Mouse (Mus musculus): ENCODE measurements around the gene Atp6v1b1.

Gene Atp6v1b1

GRCm38 (mm10) chr6:83715461-83716196, 27.2 kb upstream of the Atp6v1b1 start:
- DNase-seq (ENCODE audit: low spot score), result no peak

DNA sequence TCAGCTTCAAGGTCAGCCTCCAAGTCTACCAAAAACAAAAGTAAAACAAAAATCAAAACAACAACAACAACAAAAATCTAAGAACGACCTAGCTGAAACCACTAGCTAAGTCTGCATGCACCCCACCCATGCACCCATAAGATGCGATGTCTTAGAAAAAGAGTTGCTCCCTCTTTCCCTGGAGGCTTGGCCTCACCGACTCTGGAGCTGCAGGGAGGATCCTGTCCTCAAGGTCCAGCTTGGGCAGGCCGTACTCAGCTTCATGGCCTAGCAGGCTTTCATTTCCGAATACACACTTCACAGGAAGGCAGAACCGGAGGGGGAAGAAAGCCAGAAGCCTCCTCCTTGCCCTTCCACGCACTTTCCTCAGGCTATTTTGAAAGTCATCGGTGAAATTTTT, 25.8 kb upstream of the Atp6v1b1 start:
- no peak for DNase-seq (ENCODE audit: low spot score)

- peak; percentile 54 for DNase-seq (ENCODE audit: low spot score)
Observed at GRCm38 (mm10) chr6:83722526-83722925, 20.3 kb upstream of the Atp6v1b1 start.

- DNase-seq (ENCODE audit: low spot score), result no peak
Observed at GRCm38 (mm10) chr6:83727178-83727577, 15.6 kb upstream of the Atp6v1b1 start.

DNA sequence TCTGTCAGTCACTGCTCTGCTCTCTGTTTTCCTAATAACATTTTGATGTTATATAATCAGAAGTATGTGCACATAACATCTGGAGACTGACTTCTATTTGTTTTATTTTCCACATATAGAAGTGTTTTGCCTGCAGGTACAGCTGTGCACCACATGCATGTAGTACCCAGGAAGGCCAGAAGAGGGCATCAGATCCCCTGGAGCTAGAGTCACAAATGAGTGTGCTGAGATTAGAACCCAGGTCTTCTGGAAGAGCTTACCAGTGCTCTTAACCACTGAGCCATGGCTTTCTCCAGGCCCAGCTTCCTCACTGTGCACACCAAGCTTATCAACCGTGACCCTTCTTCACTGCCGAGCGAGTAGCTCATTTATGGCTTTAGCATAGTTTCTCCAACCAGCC, 14.3 kb upstream of the Atp6v1b1 start:
- DNase-seq (ENCODE audit: low spot score), result no peak

DNA sequence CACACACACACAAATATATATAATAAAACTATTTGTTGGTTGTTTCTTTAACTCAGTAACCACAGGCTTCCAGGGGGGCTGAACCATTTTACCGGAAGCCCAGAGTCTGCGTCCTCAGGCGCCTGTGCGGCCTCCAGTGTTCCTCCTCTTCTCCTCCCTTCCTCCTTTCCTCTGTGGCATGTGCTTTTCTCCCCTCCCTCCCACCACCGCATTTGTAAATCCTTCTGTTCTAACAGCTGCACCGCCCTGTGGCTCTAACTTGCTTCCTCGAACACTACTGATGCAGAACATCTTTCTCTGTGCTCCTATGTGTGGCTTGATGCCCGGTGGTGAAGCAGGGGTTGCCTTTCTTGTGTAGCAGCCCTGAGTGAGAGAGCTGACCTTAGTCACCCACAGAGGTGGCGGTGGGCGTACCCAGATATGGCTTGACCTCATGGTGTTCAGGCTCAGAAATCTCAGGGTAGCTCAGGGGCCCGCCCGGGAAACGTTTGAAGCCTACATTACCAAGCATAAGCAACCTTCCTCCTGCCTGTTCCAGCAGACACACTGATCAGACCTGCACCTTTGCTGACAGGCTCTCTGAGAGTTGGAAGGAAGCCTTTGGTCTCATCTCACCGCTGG, 13.3 kb upstream of the Atp6v1b1 start:
- no peak for DNase-seq (ENCODE audit: low spot score)

DNA sequence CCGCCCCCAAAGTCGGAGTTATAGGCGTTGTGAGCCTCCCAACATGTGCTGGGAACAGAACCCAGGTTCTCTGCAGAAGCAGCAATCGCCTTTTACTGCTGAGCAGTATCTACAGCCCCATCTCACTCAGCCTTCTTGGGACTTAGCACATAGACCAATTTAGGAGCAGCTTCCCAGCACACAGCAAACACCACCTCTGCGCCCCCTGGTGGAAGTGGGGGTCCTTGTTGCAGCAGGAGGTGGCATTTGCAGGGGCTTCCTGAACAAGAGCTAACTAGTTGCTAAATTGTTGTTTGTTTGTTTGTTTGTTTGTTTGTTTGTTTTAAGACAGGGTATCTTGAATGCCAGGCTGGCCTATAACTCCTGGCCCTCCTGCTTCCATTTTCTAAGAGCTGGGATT, 11.7 kb upstream of the Atp6v1b1 start:
- DNase-seq (ENCODE audit: low spot score), result peak; percentile 79

GRCm38 (mm10) chr6:83737311-83737710, 5.5 kb upstream of the Atp6v1b1 start:
- DNase-seq (ENCODE audit: low spot score), result no peak

- no peak for DNase-seq (ENCODE audit: low spot score)
Observed at GRCm38 (mm10) chr6:83738596-83738995, 4.2 kb upstream of the Atp6v1b1 start.

DNA sequence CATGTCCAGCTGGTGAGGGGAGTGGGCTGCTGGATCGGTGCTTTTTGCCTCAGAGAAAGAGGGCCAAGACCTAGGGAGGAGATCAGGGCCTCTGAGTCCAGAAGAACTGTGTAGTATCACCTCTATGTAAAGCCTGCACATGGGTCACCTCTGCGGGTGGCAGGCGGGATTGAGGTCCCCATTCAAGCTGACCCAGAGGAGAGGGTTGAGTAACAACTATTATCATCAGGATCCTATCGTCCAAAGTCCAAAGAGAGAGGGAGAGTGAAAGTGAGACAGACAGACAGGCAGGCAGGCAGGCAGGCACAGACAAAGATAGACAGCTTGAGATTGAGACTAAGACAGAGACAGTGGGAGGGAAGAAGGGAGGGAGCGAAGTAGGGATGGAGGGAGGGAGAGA, 422 bp downstream of the Atp6v1b1 start:
- no peak for DNase-seq (ENCODE audit: low spot score)

GRCm38 (mm10) chr6:83744126-83744525, 1.3 kb downstream of the Atp6v1b1 start:
- no peak for DNase-seq (ENCODE audit: low spot score)

- DNase-seq (ENCODE audit: low spot score), result no peak
Observed at GRCm38 (mm10) chr6:83744557-83744956, 1.8 kb downstream of the Atp6v1b1 start.

DNA sequence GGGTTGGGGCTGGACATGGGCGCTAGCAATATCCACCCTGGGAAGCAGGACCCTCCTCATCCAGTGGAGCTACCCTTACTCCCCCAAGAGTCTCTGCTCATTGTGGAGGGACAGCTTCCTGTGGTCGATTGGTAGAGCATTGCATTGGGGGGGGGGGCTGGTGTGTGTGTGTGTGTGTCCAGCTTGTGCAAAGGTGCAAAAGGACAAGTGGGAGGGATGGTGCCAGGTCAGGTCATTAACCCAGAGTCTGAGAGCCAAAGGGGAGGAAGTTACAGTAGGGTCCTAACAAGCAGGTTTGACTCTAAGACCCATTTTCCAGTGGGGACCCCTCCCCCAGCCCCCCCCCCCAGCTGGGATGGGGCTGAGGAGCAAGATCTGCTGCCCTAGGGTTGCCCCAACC, 2.7 kb downstream of the Atp6v1b1 start:
- DNase-seq (ENCODE audit: low spot score), result no peak

DNA sequence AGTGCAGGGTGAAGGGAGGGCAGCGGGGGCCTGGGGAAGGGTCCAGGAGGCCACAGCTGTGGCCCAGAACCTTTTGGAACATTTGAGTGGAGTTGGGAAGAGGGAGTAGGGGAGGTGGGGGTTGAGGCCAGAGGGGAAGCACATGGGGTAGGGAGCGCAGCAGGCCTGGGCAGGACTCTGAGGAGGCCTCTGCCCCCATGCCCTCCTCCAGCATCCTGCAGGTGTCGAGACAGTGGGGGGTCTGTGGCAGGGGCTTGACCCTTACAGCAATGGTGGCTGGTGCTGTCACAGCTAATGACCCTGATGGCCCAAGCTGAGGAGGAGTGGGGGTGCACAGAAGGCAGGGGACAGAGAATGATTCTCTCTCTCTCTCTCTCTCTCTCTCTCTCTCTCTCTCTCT, 6.5 kb downstream of the Atp6v1b1 start:
- DNase-seq (ENCODE audit: low spot score), result no peak

DNA sequence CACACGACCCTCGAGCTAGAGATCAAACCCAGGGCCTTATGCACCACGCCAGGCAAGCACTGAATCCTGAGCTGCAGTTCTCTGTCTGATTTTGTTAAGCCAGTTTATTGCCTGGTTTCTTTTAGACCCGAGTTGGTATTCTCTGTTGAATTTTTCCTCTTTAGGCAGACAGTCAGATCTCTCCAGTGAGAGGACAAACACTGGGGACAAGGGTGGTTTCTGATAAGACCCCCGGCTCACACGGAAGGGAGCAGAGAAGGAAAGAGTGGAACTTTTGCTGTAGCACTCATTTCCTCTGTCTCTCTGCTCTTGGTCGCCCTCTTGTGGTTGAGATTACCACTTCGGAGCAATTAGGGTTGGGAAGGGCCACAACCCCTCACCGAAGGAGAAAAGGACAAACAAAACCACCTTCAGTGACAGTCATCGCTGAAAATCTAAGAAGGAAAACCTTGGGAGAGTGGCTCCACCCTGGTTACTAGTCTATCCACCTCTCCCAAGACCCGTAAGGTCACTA, 7.4 kb downstream of the Atp6v1b1 start:
- peak; percentile 54 for DNase-seq (ENCODE audit: low spot score)

DNA sequence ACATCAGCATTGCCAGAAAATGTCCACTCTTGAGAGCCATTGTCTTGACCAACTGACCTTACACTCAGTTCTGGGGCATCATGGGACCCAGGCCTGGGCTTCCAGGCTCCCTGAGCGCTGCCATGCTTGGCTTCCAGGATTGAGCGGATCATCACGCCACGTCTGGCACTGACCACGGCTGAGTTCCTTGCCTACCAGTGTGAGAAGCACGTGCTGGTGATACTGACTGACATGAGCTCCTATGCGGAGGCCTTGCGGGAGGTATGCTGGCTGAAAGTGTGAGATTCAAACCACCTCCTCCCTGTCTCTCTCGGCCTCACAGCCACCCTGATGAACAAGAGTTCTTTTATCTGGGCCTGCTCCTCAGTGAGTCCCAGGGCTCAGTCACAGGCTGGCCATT, 13.3 kb downstream of the Atp6v1b1 start:
- DNase-seq (ENCODE audit: low spot score), result no peak

DNA sequence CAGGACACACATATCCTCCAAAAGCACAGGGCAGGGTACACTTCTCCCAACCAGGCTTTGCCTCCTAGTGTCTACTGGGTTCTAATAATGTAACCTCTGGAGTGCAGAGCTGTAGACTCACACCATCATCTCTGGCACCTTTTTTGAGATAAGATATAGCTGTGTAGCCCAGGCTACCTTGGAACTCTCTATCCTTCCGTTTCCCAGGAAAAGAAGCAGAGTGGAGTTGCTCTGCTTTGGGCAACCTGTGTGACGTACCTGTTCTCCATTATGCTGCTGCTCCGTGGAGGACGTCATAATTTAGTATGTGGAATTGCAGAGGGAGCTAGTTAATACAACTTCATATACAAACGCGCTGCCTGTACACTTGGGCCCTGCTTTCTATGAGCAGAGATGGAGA, 19.6 kb downstream of the Atp6v1b1 start, which contains the start of gene Ankrd53:
Gene Ankrd53 (plus strand): TSS at position 301 of the 400 bp plus-strand sequence.
- no peak for DNase-seq (ENCODE audit: low spot score)

DNA sequence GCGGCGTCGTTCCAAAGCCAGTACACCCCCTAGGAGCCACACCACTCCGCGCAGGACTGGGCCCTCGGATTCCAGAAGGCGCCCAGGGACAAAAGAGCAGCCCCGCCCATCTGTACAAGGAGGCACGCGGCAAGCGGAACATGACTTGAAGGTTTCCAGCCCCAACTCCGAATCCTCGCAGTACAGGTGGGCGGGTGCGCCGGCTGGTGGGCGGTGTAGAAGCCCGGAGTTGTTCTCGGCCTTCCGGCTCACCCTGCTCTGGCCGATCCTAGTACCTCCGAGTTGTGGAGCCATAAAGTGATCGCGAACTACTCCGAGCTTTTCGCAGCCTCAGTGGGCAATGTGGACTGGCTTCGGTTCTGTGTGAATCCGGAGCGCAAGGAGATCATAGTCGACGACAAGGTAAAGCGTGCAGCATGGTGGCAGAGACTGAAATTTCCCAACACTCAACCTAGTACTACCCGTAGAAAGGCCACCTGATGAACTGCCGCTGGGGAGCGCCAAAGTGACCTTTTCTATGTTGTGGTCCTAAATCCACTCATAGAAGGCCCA, 20.2 kb downstream of the Atp6v1b1 start:
- no peak for DNase-seq (ENCODE audit: low spot score)

- DNase-seq (ENCODE audit: low spot score), result no peak
Observed at GRCm38 (mm10) chr6:83766982-83767381, 24.2 kb downstream of the Atp6v1b1 start.

GRCm38 (mm10) chr6:83768485-83768884, 25.7 kb downstream of the Atp6v1b1 start:
- no peak for DNase-seq (ENCODE audit: low spot score)

DNA sequence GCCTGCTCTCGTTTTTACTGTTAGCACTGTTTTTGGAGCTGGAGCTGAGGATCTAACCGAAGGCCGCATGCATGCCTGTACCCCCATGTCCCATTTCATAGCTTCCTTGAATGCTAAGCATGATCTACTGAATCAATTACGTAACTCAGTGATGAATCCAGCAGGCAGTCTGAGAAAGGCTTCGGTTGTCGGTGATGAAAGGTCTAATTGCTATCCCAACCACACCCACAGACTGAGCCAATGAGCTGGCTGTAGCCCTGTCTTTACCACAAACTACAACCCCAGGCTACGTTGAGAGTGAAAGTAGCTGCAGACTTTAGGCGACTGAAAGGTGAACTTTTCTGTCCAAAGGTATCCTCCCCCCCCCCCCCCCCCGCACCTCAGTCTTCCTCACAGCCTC, 31.3 kb downstream of the Atp6v1b1 start:
- peak; percentile 22 for DNase-seq (ENCODE audit: low spot score)

DNA sequence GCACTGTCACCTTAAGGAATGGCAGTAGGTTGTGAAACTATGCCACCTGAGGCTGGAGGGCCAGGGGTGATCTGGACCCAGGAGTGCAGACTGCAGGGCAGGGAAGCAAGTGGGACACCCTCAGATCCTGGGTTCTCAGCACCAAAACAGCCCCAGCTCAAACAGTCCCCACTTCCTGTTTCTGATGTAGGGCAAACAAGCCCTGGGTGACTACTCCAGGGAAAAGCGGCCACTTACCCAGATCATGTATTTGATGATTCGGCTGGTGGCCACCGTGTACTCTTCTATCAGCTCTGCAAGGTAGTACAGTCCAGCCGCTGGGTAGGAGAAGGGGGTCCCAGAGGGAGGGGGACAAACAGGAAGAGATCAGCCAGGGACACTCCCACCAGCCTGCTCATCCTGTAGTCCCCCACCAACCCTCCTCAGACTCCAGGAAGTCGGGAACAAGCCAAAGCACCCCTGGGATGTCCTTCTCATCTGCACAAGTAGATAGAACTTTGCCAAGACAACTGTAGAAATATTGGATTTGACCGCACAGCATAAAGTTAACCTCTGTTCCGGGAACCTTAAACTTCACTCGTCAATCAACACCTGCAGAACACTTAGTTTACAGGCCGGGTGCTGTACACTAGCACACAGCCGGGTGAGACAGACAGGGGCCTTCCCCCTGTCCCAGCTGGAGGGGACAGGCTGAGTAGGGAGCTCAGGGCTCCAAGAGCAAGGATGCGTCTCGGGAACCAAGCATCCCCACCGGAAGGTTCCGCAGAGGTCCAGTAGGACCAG, 32.2 kb downstream of the Atp6v1b1 start:
- DNase-seq (ENCODE audit: low spot score), result no peak

All from MN1 (cell line).